In genomic region chr12:73020941-73021340, GRCm38 (mm10) we compare ENCODE assay signal across 8 mouse cellular contexts. TPM values are rescaled to one million over a fixed set of nuclear protein-coding genes. Genes with fewer than 3 reads are reported as not detected.
DNase-seq lines count a peak whose midpoint lies in the region; ATAC-seq and TF ChIP-seq lines count a peak whose summit lies in the region.

No protein-coding gene starts in this region.

- no peak overlapping the region for H3K27ac ChIP-seq in kidney, embryonic 16.5 days (ENCODE audit: low read length)
- H3K27ac ChIP-seq in gastrocnemius, adult 2 months, result no peak overlapping the region

- peak; percentile 73 for DNase-seq in kidney, adult 18-20 months
- DNase-seq in G1E (ENCODE audit: low spot score), result peak; percentile 51
- DNase-seq in cerebellum, adult 11-12 months, result peak; percentile 32
- DNase-seq in gastrocnemius, adult 2 months, result peak; percentile 80
- peak; percentile 38 for DNase-seq in large intestine, adult 2 months (ENCODE audit: low read depth, low spot score)
- peak; percentile 86 for DNase-seq in lung, postnatal 14 days
- DNase-seq in testis, postnatal 14 days (ENCODE audit: low spot score), result peak; percentile 29

- no peaks in the 10 kb centered on the region for H3K36me3 ChIP-seq in kidney, embryonic 16.5 days (ENCODE audit: insufficient read depth, low read length)
- H3K36me3 ChIP-seq in G1E (replicated peaks), result no peaks in the 10 kb centered on the region

- no peak overlapping the region for H3K9ac ChIP-seq in kidney, embryonic 16.5 days (replicated peaks; ENCODE audit: low read length)

- H3K4me2 ChIP-seq in kidney, embryonic 16.5 days (replicated peaks; ENCODE audit: low read depth, low read length), result no peak overlapping the region

- TF ChIP-seq CTCF in G1E (IDR thresholded peaks at IDR 0.05; ENCODE audit: low read depth, low read length), result peak; percentile 52
- peak; percentile 95 for TF ChIP-seq CTCF in gastrocnemius, adult 2 months (IDR thresholded peaks at IDR 0.05)

- no peaks in the 10 kb centered on the region; the same call in 1 of the 2 replicates for H3K27me3 ChIP-seq in kidney, embryonic 16.5 days (ENCODE audit: insufficient read depth, low read length)
- peaks cover 16% of the 10 kb centered on the region for H3K27me3 ChIP-seq in G1E (ENCODE audit: insufficient read depth, low read length)

- H3K9me3 ChIP-seq in kidney, embryonic 16.5 days (ENCODE audit: low read length), result no peaks in the 10 kb centered on the region
- H3K9me3 ChIP-seq in G1E (replicated peaks), result no peaks in the 10 kb centered on the region

- no peak for ATAC-seq in kidney, embryonic 16.5 days (ENCODE audit: low FRiP score, low TSS enrichment)
- ATAC-seq in G1E (ENCODE audit: extremely low read depth, insufficient number of reproducible peaks, low FRiP score, poor library complexity, severe bottlenecking), result peak; percentile 59

- H3K4me3 ChIP-seq in kidney, embryonic 16.5 days (ENCODE audit: low read length), result no peak overlapping the region
- no peak overlapping the region for H3K4me3 ChIP-seq in G1E (ENCODE audit: low read depth, low read length)
- H3K4me3 ChIP-seq in gastrocnemius, adult 2 months, result no peak overlapping the region

- no peaks in the 10 kb centered on the region for H3K4me1 ChIP-seq in kidney, embryonic 16.5 days (ENCODE audit: insufficient read depth, low read length)
- H3K4me1 ChIP-seq in G1E (ENCODE audit: insufficient read depth, low read depth, low read length), result no peaks in the 10 kb centered on the region

- intact Hi-C loops in gastrocnemius, adult 2 months (cut with DNase I), result loop anchor here (1.0 to 2.0 kb wide), 3 partner anchors 304 to 497 kb away; no protein-coding TSS in a partner anchor

- 2% methylated on average over 4 of the region's 4 CpGs for WGBS in kidney, embryonic 16.5 days
- under 1% methylated on average over 4 of the region's 4 CpGs for WGBS in large intestine, adult 2 months

RNA-seq across cellular contexts. Expression of gene Six1, which starts 32.7 kb away (rescaled TPM):
- polyA plus RNA-seq in kidney, embryonic 16.5 days (2015; fragmentation: Nextera tagmentation; extraction: Ambion mirVana), result 0.47 and 0.66 TPM in 2 replicates
- total RNA-seq in G1E (2014; fragmentation: Nextera tagmentation) (1.9 and 3.8 TPM in 2 replicates), G1E (2017) (2.0 and 2.9 TPM in 2 replicates)
- 2.2 and 2.5 TPM in 2 replicates for polyA plus RNA-seq in G1E (2012)
- 10 to 100 TPM; 59.8 to 68.4 TPM for total RNA-seq in gastrocnemius, adult 2 months (2021)
- polyA plus RNA-seq in large intestine, adult 2 months (2012; rRNA removed), result not detected in 2 replicates

Comparison
In these comparisons a context has a peak if more than half of its experiments do, and no peak if none do; other contexts are left out.
1. DNase-seq: peak in every context shown above with its lines; median percentile 86 in lung, postnatal 14 days; 80 in gastrocnemius, adult 2 months; 73 in kidney, adult 18-20 months; 51 in G1E; 38 in large intestine, adult 2 months; 32 in cerebellum, adult 11-12 months; 29 in testis, postnatal 14 days.